Mouse (Mus musculus): ENCODE measurements at regions not wholly inside any gene's neighbourhood (a gene's known extent, or its start where the extent isn't known, plus 50 kb on each side); places are given as distances from the start of the nearest gene placed in this dataset.

- TF ChIP-seq CTCF (IDR thresholded peaks at IDR 0.05; ENCODE audit: extremely low read depth, insufficient read depth, insufficient read length, insufficient replicate concordance) (no peak), POLR2A (IDR thresholded peaks at IDR 0.05; ENCODE audit: low read depth, low read length) (no peak)
Observed at GRCm38 (mm10) chr1:166871258-166871657, 130.0 kb upstream of the Fam78b start.
